Mouse (Mus musculus): ENCODE measurements around the gene Eif2b1. TPM values are rescaled to one million over a fixed set of nuclear protein-coding genes. Genes with fewer than 3 reads are reported as not detected.

The Eif2b1 gene
- polyA plus RNA-seq, 1 experiment, result 13.5 TPM

DNA sequence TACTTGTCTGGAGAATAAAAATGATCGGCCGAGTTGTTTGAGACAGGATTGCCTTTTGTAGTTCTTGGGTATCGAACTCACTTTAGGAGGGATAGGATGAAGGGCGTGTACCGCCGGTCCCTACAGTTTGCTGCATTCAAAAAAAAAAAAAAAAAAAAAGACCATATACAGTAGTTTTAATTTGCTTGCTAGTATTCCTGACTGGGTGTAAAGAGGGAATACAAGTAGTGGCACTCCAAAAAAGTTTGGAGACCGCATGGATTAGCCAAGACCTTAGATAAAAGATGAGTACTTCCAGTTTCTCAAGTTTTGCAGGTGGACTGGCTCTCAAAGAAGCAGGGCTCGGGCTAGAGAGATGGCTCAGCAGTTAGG is 37.3 kb downstream of the Eif2b1 start:
- Histone ChIP-seq H3K4me1 (ENCODE audit: control insufficient read depth, insufficient read depth, low read length) (peaks cover 8% of the 10 kb centered on the region), H3K27ac (ENCODE audit: control insufficient read depth, insufficient read depth, low read depth, low read length) (peak overlapping the region; percentile 85)

DNA sequence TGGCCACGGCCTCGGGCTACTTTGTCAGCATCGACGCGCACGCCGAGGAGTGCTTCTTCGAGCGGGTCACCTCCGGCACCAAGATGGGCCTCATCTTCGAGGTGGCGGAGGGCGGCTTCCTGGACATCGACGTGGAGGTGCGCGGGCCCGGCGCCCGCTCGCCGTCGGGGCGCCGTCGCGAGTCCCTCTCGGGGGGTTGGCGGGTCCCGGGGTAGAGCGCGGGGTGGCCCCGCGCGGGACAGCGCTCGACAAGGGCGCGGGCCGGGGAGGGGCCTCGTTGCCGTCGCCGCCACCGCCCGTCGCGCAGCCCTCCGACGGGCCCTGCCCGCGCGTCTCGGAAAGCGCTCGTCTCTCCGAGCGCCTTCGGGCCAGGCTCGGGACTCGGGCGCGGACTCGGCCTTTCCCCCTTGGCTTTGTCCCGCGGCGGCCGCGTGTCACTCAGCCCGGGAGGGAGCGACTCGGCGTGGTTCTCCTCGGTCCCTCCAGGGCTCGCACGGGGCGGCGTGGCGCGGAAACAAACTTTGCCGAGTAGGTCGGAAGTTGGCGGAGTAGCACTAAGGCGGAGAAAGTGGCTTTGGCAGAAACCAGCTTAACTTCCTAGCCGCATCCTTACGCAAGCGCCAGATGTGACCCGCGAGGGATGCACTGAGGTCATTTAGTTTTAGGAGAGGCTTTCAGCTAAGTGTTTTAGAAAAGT is 37.9 kb downstream of the Eif2b1 start:
- Histone ChIP-seq H3K27ac (ENCODE audit: control insufficient read depth, insufficient read depth, low read depth, low read length) (peak overlapping the region; percentile 85), H3K4me3 (ENCODE audit: control insufficient read depth, low read depth, low read length) (peak overlapping the region; percentile 99), H3K4me1 (ENCODE audit: control insufficient read depth, insufficient read depth, low read length) (peaks cover 8% of the 10 kb centered on the region), H3K27me3 (ENCODE audit: control insufficient read depth, insufficient read depth, low read length) (no peaks in the 10 kb centered on the region), H3K36me3 (ENCODE audit: control insufficient read depth, insufficient read depth, low read length) (no peaks in the 10 kb centered on the region; the same call in 1 of the 2 replicates)
- TF ChIP-seq CTCF (IDR thresholded peaks at IDR 0.05; ENCODE audit: control insufficient read depth, insufficient read depth, insufficient replicate concordance, low read depth, low read length) (no peak), POLR2A (IDR thresholded peaks at IDR 0.05; ENCODE audit: control insufficient read depth, low read depth, low read length) (peak; percentile 30; the same call in 1 of the 2 replicates)

More for the DNA sequence above, 37.3 kb downstream of the Eif2b1 start:
- TF ChIP-seq CTCF (IDR thresholded peaks at IDR 0.05; ENCODE audit: control insufficient read depth, insufficient read depth, insufficient replicate concordance, low read depth, low read length), result no peak
- no peak for TF ChIP-seq POLR2A (IDR thresholded peaks at IDR 0.05; ENCODE audit: control insufficient read depth, low read depth, low read length)
- Histone ChIP-seq H3K4me3 (ENCODE audit: control insufficient read depth, low read depth, low read length) (peak overlapping the region; percentile 99), H3K27me3 (ENCODE audit: control insufficient read depth, insufficient read depth, low read length) (no peaks in the 10 kb centered on the region), H3K36me3 (ENCODE audit: control insufficient read depth, insufficient read depth, low read length) (no peaks in the 10 kb centered on the region; the same call in 1 of the 2 replicates)

DNA sequence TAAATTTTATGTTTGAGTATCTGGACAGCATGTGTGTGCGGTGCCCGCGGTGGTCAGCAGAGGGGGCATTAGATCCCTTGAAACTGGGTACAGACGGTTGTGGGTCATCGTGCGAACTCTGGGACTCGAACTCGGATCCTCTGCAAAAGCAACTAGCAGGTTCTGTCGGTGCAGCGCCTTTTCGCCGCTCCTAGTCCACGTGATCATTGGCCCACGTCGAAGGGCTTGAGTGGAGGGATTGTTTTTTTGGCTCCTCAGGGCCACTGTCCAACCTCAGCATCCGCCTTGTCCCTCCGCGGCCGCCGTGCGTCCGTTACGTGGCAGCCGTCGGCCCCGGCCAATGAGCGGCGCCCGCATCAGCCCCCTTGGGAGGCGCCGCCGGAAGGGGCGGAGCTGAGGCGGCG is 38.5 kb downstream of the Eif2b1 start, which contains the start of gene Tmed2:
Gene Tmed2 (plus strand): TSS at position 313 of the 404 bp plus-strand sequence.
- 0 out of 2 replicates have a peak, but pooled peaks have one; percentile 41 for TF ChIP-seq POLR2A (IDR thresholded peaks at IDR 0.05; ENCODE audit: control insufficient read depth, low read depth, low read length)
- TF ChIP-seq CTCF (IDR thresholded peaks at IDR 0.05; ENCODE audit: control insufficient read depth, insufficient read depth, insufficient replicate concordance, low read depth, low read length), result no peak
- peak within 1 kb of the TSS; percentile 85 for H3K27ac ChIP-seq (ENCODE audit: control insufficient read depth, insufficient read depth, low read depth, low read length)

DNA sequence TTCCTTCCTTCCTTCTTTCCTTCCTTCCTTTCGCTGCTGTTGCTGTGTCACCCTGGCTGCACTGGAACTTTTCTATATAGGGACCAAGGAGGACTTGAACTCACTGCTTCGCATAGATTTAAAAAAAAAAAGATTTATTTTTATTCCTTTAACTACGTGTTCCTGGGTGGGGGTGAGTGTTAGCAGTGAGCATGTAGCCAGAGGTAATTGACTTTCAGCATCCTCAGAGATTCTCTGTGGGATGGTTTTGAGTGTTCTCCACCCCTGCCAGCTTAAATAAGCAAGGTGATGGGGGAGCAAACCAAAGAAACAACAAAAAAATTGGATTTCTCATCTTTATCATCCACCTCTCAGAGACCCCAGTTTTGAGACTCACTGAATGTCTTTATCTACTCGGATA is 39.0 kb downstream of the Eif2b1 start:
- H3K27ac ChIP-seq (ENCODE audit: control insufficient read depth, insufficient read depth, low read depth, low read length), result no peak overlapping the region
- H3K4me1 ChIP-seq (ENCODE audit: control insufficient read depth, insufficient read depth, low read length), result peaks cover 8% of the 10 kb centered on the region
- no peaks in the 10 kb centered on the region; the same call in 1 of the 2 replicates for H3K36me3 ChIP-seq (ENCODE audit: control insufficient read depth, insufficient read depth, low read length)
- no peaks in the 10 kb centered on the region for H3K27me3 ChIP-seq (ENCODE audit: control insufficient read depth, insufficient read depth, low read length)
- H3K4me3 ChIP-seq (ENCODE audit: control insufficient read depth, low read depth, low read length), result no peak overlapping the region
- TF ChIP-seq CTCF (IDR thresholded peaks at IDR 0.05; ENCODE audit: control insufficient read depth, insufficient read depth, insufficient replicate concordance, low read depth, low read length) (no peak), POLR2A (IDR thresholded peaks at IDR 0.05; ENCODE audit: control insufficient read depth, low read depth, low read length) (no peak)

More for the DNA sequence above, 38.5 kb downstream of the Eif2b1 start, which contains the start of gene Tmed2:
- Histone ChIP-seq H3K4me1 (ENCODE audit: control insufficient read depth, insufficient read depth, low read length) (peaks cover 8% of the 10 kb centered on the region), H3K4me3 (ENCODE audit: control insufficient read depth, low read depth, low read length) (peak within 1 kb of the TSS; percentile 99), H3K36me3 (ENCODE audit: control insufficient read depth, insufficient read depth, low read length) (no peaks in the 10 kb centered on the region; the same call in 1 of the 2 replicates), H3K27me3 (ENCODE audit: control insufficient read depth, insufficient read depth, low read length) (no peaks in the 10 kb centered on the region)

DNA sequence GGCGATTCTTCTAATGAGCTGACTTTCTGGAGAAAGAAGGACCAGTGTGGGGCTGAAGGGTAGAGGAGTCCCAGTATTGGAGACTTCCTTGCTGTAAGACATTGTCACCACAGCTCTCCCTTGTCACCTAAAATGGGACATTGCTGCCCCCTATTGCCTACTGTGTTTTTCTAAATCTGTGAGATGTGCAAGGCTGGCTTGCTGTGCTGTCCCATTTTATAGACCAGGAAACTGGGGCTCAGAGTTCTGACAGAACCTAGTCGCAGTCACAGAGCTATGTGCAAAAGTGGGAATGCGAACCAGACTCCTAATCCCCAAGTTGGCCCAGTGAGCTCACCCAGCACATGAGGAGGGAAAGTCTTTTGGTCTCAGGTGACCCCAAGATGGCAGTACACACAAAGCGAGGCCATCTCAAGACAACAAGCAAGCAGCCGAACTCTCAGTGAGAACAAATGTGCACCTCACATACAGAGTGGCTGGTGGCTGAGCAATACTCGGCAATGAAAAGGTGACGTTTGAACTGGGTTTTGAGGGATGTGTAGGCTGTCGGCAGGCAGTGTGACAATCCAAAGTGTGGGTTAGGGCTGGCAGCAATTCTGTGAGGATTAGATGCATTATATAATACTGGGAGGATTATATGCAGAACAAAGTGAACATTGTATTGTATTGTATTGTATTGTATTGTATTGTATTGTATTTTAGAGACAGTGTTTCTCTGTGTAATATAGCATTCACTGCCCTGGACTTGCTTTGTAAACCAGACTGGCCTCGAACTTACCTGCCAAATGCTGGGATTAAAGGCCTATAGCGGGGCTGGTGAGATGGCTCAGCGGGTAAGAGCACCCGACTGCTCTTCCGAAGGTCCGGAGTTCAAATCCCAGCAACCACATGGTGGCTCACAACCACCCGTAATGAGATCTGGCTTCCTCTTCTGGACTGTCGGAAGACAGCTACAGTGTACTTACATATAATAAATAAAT is 39.8 kb downstream of the Eif2b1 start:
- Histone ChIP-seq H3K27ac (ENCODE audit: control insufficient read depth, insufficient read depth, low read depth, low read length) (no peak overlapping the region), H3K27me3 (ENCODE audit: control insufficient read depth, insufficient read depth, low read length) (no peaks in the 10 kb centered on the region), H3K4me1 (ENCODE audit: control insufficient read depth, insufficient read depth, low read length) (peaks cover 8% of the 10 kb centered on the region), H3K4me3 (ENCODE audit: control insufficient read depth, low read depth, low read length) (no peak overlapping the region), H3K36me3 (ENCODE audit: control insufficient read depth, insufficient read depth, low read length) (no peaks in the 10 kb centered on the region)
- no peak for TF ChIP-seq POLR2A (IDR thresholded peaks at IDR 0.05; ENCODE audit: control insufficient read depth, low read depth, low read length)

DNA sequence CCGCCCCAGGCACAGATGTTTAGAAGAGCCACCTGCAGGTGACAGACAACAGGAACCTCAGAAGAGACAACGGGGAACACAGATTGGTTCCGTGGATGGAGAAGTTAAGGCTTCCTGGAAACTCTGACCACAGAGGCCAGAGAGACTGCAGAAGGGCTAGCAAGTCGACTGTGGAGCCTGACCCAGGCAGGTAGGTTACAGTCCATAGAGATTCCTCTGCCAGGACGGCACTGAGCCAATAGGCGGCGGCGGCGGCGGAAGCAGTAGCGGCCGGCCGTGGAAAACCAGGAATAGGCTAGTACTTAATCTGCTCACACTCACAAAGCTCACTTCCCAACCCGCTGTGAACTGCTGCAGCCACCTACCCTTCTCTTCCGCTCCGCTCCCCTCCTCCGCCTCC is 42.2 kb downstream of the Eif2b1 start:
- H3K4me1 ChIP-seq (ENCODE audit: control insufficient read depth, insufficient read depth, low read length), result peaks cover 5% of the 10 kb centered on the region
- no peaks in the 10 kb centered on the region for H3K27me3 ChIP-seq (ENCODE audit: control insufficient read depth, insufficient read depth, low read length)
- TF ChIP-seq CTCF (IDR thresholded peaks at IDR 0.05; ENCODE audit: control insufficient read depth, insufficient read depth, insufficient replicate concordance, low read depth, low read length), result no peak
- TF ChIP-seq POLR2A (IDR thresholded peaks at IDR 0.05; ENCODE audit: control insufficient read depth, low read depth, low read length), result no peak
- peak overlapping the region; percentile 31; the same call in 1 of the 2 replicates for H3K27ac ChIP-seq (ENCODE audit: control insufficient read depth, insufficient read depth, low read depth, low read length)
- H3K4me3 ChIP-seq (ENCODE audit: control insufficient read depth, low read depth, low read length), result peak overlapping the region; percentile 1; the same call in 1 of the 2 replicates
- H3K36me3 ChIP-seq (ENCODE audit: control insufficient read depth, insufficient read depth, low read length), result no peaks in the 10 kb centered on the region

DNA sequence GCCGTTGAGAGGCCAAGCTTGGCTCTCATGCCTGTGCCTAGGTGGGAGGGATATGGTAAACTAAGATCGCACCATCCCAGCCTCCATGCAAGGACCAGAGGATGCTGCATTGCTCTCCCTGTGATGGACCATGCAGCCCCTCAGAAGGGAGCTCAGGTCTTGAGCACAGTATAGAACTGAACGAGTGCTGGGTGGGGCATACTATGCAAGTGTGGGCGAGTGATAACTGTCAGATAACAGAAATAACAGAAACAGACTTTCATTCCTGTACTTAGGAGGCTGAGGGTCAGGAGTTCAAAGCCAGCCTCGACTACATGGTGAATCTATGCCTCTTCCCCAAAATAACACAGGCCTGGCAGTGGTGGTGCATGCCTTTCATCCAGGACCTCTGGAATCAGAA is 43.9 kb downstream of the Eif2b1 start:
- no peak overlapping the region for H3K27ac ChIP-seq (ENCODE audit: control insufficient read depth, insufficient read depth, low read depth, low read length)
- peaks cover 8% of the 10 kb centered on the region for H3K4me1 ChIP-seq (ENCODE audit: control insufficient read depth, insufficient read depth, low read length)
- no peaks in the 10 kb centered on the region for H3K27me3 ChIP-seq (ENCODE audit: control insufficient read depth, insufficient read depth, low read length)
- TF ChIP-seq CTCF (IDR thresholded peaks at IDR 0.05; ENCODE audit: control insufficient read depth, insufficient read depth, insufficient replicate concordance, low read depth, low read length) (no peak), POLR2A (IDR thresholded peaks at IDR 0.05; ENCODE audit: control insufficient read depth, low read depth, low read length) (no peak)
- H3K36me3 ChIP-seq (ENCODE audit: control insufficient read depth, insufficient read depth, low read length), result no peaks in the 10 kb centered on the region
- no peak overlapping the region for H3K4me3 ChIP-seq (ENCODE audit: control insufficient read depth, low read depth, low read length)

All from testis, adult 2 months (tissue).